Mouse (Mus musculus): ENCODE data around the gene Arrb1. TPM values are rescaled to one million over a fixed set of nuclear protein-coding genes. Genes with fewer than 3 reads are reported as not detected.
"Not testable (repeated sequence)": the region's sequence is repeated elsewhere in the genome, so short reads cannot be mapped to it uniquely, and the experiment has no call there.

Arrb1 gene
- polyA plus RNA-seq (2016; fragmentation: Nextera tagmentation; extraction: Ambion mirVana): 14.6 and 15.0 TPM in 2 replicates

GRCm38 (mm10) chr7:99534901-99535735 lies at the start of gene Arrb1:
Arrb1 (plus strand) TSS chr7:99535466.
- Histone ChIP-seq H3K9me3 (no peaks in the 10 kb centered on the region), H3K4me3 (peak within 1 kb of the TSS; percentile 63), H3K27me3 (ENCODE audit: insufficient read depth, poor library complexity, severe bottlenecking) (peaks cover 3% of the 10 kb centered on the region; the same call in 1 of the 2 replicates), H3K27ac (peak within 1 kb of the TSS; percentile 97), H3K36me3 (no peaks in the 10 kb centered on the region), H3K4me1 (replicated peaks) (peaks cover 67% of the 10 kb centered on the region)
- DNase-seq (ENCODE audit: low spot score): peak; percentile 82
- under 1% methylated on average over 68 of the region's 68 CpGs for WGBS

GRCm38 (mm10) chr7:99489708-99490107 lies 45.6 kb upstream of the Arrb1 start:
- H3K4me3 ChIP-seq: no peak overlapping the region
- H3K36me3 ChIP-seq: no peaks in the 10 kb centered on the region
- H3K4me1 ChIP-seq (replicated peaks): no peaks in the 10 kb centered on the region
- H3K27me3 ChIP-seq (ENCODE audit: insufficient read depth, poor library complexity, severe bottlenecking): peaks cover 10% of the 10 kb centered on the region
- H3K27ac ChIP-seq: no peak overlapping the region
- DNase-seq (ENCODE audit: low spot score): no peak
- H3K9me3 ChIP-seq: peaks cover 9% of the 10 kb centered on the region
- WGBS: 87% methylated on average over 5 of the region's 5 CpGs

- Histone ChIP-seq H3K9me3 (no peaks in the 10 kb centered on the region), H3K4me3 (no peak overlapping the region), H3K4me1 (replicated peaks) (peaks cover 4% of the 10 kb centered on the region), H3K36me3 (no peaks in the 10 kb centered on the region), H3K27me3 (ENCODE audit: insufficient read depth, poor library complexity, severe bottlenecking) (no peaks in the 10 kb centered on the region), H3K27ac (no peak overlapping the region)
- WGBS: 67% methylated on average over 1 of the region's 1 CpGs
- no peak for DNase-seq (ENCODE audit: low spot score)
Observed at GRCm38 (mm10) chr7:99499128-99499527, 36.1 kb upstream of the Arrb1 start.

GRCm38 (mm10) chr7:99500201-99500600 lies 35.1 kb upstream of the Arrb1 start:
- Histone ChIP-seq H3K9me3 (no peaks in the 10 kb centered on the region), H3K27ac (no peak overlapping the region), H3K27me3 (ENCODE audit: insufficient read depth, poor library complexity, severe bottlenecking) (no peaks in the 10 kb centered on the region), H3K4me1 (replicated peaks) (peaks cover 4% of the 10 kb centered on the region), H3K36me3 (no peaks in the 10 kb centered on the region), H3K4me3 (no peak overlapping the region)
- DNase-seq (ENCODE audit: low spot score): peak; percentile 84
- 2% methylated on average over 8 of the region's 8 CpGs for WGBS

- H3K4me3 ChIP-seq: no peak overlapping the region
- H3K27ac ChIP-seq: no peak overlapping the region
- H3K4me1 ChIP-seq (replicated peaks): peaks cover 4% of the 10 kb centered on the region
- H3K27me3 ChIP-seq (ENCODE audit: insufficient read depth, poor library complexity, severe bottlenecking): no peaks in the 10 kb centered on the region
- H3K36me3 ChIP-seq: no peaks in the 10 kb centered on the region
- DNase-seq (ENCODE audit: low spot score): no peak
- H3K9me3 ChIP-seq: no peaks in the 10 kb centered on the region
- 29% methylated on average over 5 of the region's 5 CpGs for WGBS
Observed at GRCm38 (mm10) chr7:99500655-99501054, 34.6 kb upstream of the Arrb1 start.

- WGBS: 54% methylated on average over 1 of the region's 1 CpGs
- no peaks in the 10 kb centered on the region for H3K9me3 ChIP-seq
- H3K4me3 ChIP-seq: no peak overlapping the region
Observed at GRCm38 (mm10) chr7:99501148-99501547, 34.1 kb upstream of the Arrb1 start.

GRCm38 (mm10) chr7:99504556-99504955 lies 30.7 kb upstream of the Arrb1 start:
- peaks cover 9% of the 10 kb centered on the region for H3K4me1 ChIP-seq (replicated peaks)
- no peaks in the 10 kb centered on the region for H3K36me3 ChIP-seq
- H3K9me3 ChIP-seq: no peaks in the 10 kb centered on the region
- no peak overlapping the region for H3K4me3 ChIP-seq
- no peak overlapping the region for H3K27ac ChIP-seq
- no peaks in the 10 kb centered on the region for H3K27me3 ChIP-seq (ENCODE audit: insufficient read depth, poor library complexity, severe bottlenecking)
- no peak for DNase-seq (ENCODE audit: low spot score)

More at GRCm38 (mm10) chr7:99501148-99501547, 34.1 kb upstream of the Arrb1 start:
- H3K27ac ChIP-seq: no peak overlapping the region
- no peaks in the 10 kb centered on the region for H3K27me3 ChIP-seq (ENCODE audit: insufficient read depth, poor library complexity, severe bottlenecking)
- H3K4me1 ChIP-seq (replicated peaks): peaks cover 4% of the 10 kb centered on the region
- H3K36me3 ChIP-seq: no peaks in the 10 kb centered on the region
- DNase-seq (ENCODE audit: low spot score): no peak

GRCm38 (mm10) chr7:99508187-99508586 lies 27.1 kb upstream of the Arrb1 start:
- WGBS: 36% methylated on average over 2 of the region's 2 CpGs
- H3K9me3 ChIP-seq; H3K36me3 ChIP-seq; H3K27ac ChIP-seq; H3K27me3 ChIP-seq (ENCODE audit: insufficient read depth, poor library complexity, severe bottlenecking); H3K4me3 ChIP-seq; DNase-seq (ENCODE audit: low spot score): not testable (repeated sequence)
- peaks cover 15% of the 10 kb centered on the region for H3K4me1 ChIP-seq (replicated peaks)

- peak; percentile 46 for DNase-seq (ENCODE audit: low spot score)
- peak overlapping the region; percentile 57 for H3K27ac ChIP-seq
- no peaks in the 10 kb centered on the region for H3K27me3 ChIP-seq (ENCODE audit: insufficient read depth, poor library complexity, severe bottlenecking)
- H3K36me3 ChIP-seq: no peaks in the 10 kb centered on the region
- peaks cover 15% of the 10 kb centered on the region for H3K4me1 ChIP-seq (replicated peaks)
- WGBS: 8% methylated on average over 8 of the region's 8 CpGs
- H3K4me3 ChIP-seq: peak overlapping the region; percentile 28
- no peaks in the 10 kb centered on the region for H3K9me3 ChIP-seq
Observed at GRCm38 (mm10) chr7:99510087-99510501, 25.2 kb upstream of the Arrb1 start.

- no peak for DNase-seq (ENCODE audit: low spot score)
- no peaks in the 10 kb centered on the region for H3K9me3 ChIP-seq
- WGBS: 87% methylated on average over 9 of the region's 9 CpGs
- no peaks in the 10 kb centered on the region for H3K36me3 ChIP-seq
- H3K4me1 ChIP-seq (replicated peaks): no peaks in the 10 kb centered on the region
- H3K4me3 ChIP-seq: no peak overlapping the region
- no peak overlapping the region for H3K27ac ChIP-seq
- no peaks in the 10 kb centered on the region for H3K27me3 ChIP-seq (ENCODE audit: insufficient read depth, poor library complexity, severe bottlenecking)
Observed at GRCm38 (mm10) chr7:99516092-99516813, 19.0 kb upstream of the Arrb1 start.

- no peak for DNase-seq (ENCODE audit: low spot score)
- 79% methylated on average over 3 of the region's 3 CpGs for WGBS
- Histone ChIP-seq H3K27me3 (ENCODE audit: insufficient read depth, poor library complexity, severe bottlenecking) (no peaks in the 10 kb centered on the region), H3K4me3 (no peak overlapping the region), H3K4me1 (replicated peaks) (no peaks in the 10 kb centered on the region), H3K9me3 (no peaks in the 10 kb centered on the region), H3K27ac (no peak overlapping the region), H3K36me3 (no peaks in the 10 kb centered on the region)
Observed at GRCm38 (mm10) chr7:99516814-99517157, 18.5 kb upstream of the Arrb1 start.

- no peak overlapping the region for H3K4me3 ChIP-seq
- H3K36me3 ChIP-seq: no peaks in the 10 kb centered on the region
- 69% methylated on average over 4 of the region's 4 CpGs for WGBS
- no peak for DNase-seq (ENCODE audit: low spot score)
- H3K27me3 ChIP-seq (ENCODE audit: insufficient read depth, poor library complexity, severe bottlenecking): no peaks in the 10 kb centered on the region
- no peaks in the 10 kb centered on the region for H3K9me3 ChIP-seq
- no peaks in the 10 kb centered on the region for H3K4me1 ChIP-seq (replicated peaks)
- H3K27ac ChIP-seq: no peak overlapping the region
Observed at GRCm38 (mm10) chr7:99518954-99519644, 16.2 kb upstream of the Arrb1 start.

GRCm38 (mm10) chr7:99523121-99523520 lies 12.1 kb upstream of the Arrb1 start:
- WGBS: 80% methylated on average over 8 of the region's 8 CpGs
- no peak for DNase-seq (ENCODE audit: low spot score)
- Histone ChIP-seq H3K27ac (no peak overlapping the region), H3K9me3 (no peaks in the 10 kb centered on the region), H3K27me3 (ENCODE audit: insufficient read depth, poor library complexity, severe bottlenecking) (no peaks in the 10 kb centered on the region), H3K36me3 (no peaks in the 10 kb centered on the region), H3K4me3 (no peak overlapping the region), H3K4me1 (replicated peaks) (no peaks in the 10 kb centered on the region)
